Mouse (Mus musculus) cerebellum, postnatal 4 days (tissue): ENCODE data around the gene Gsg1l.

ENCODE experiments used
- DNase-seq, 2 experiments: peaks; one replicate each; pipeline ENCODE4 v3.0.0; 2022; ENCODE audit warnings: low spot score in 2 of 2, mixed read lengths in 1 of 2

Gene Gsg1l

GRCm38 (mm10) chr7:126032776-126033209 is 49.4 kb downstream of the Gsg1l start:
- DNase-seq, result peak in 1 of 2 experiments; percentile 72

- no peak for DNase-seq
Observed at GRCm38 (mm10) chr7:126032365-126032755, 49.9 kb downstream of the Gsg1l start.

- DNase-seq, result peak in 1 of 2 experiments; percentile 80
Observed at GRCm38 (mm10) chr7:126031598-126032364, 50.4 kb downstream of the Gsg1l start.

GRCm38 (mm10) chr7:126027410-126027809 is 54.8 kb downstream of the Gsg1l start:
- DNase-seq, result no peak

GRCm38 (mm10) chr7:126026600-126026999 is 55.6 kb downstream of the Gsg1l start:
- DNase-seq, result no peak

- no peak for DNase-seq
Observed at GRCm38 (mm10) chr7:126019966-126020365, 62.2 kb downstream of the Gsg1l start.

GRCm38 (mm10) chr7:126019321-126019720 is 62.9 kb downstream of the Gsg1l start:
- DNase-seq, result no peak

- DNase-seq, result no peak
Observed at GRCm38 (mm10) chr7:126017455-126017854, 64.8 kb downstream of the Gsg1l start.

- DNase-seq, result no peak
Observed at GRCm38 (mm10) chr7:126012325-126013021, 69.7 kb downstream of the Gsg1l start.

GRCm38 (mm10) chr7:126008789-126009148 is 73.4 kb downstream of the Gsg1l start:
- DNase-seq, result peak in 1 of 2 experiments; percentile 70

- DNase-seq, result no peak
Observed at GRCm38 (mm10) chr7:126008139-126008788, 73.9 kb downstream of the Gsg1l start.

- no peak for DNase-seq
Observed at GRCm38 (mm10) chr7:126007132-126007910, 74.9 kb downstream of the Gsg1l start.

- no peak for DNase-seq
Observed at GRCm38 (mm10) chr7:126005274-126005673, 76.9 kb downstream of the Gsg1l start.

- DNase-seq, result no peak
Observed at GRCm38 (mm10) chr7:126001683-126002082, 80.5 kb downstream of the Gsg1l start.

GRCm38 (mm10) chr7:125999921-126000320 is 82.3 kb downstream of the Gsg1l start:
- DNase-seq, result no peak

- no peak for DNase-seq
Observed at GRCm38 (mm10) chr7:125996151-125996550, 86.1 kb downstream of the Gsg1l start.

- DNase-seq, result no peak
Observed at GRCm38 (mm10) chr7:125992356-125992891, 89.8 kb downstream of the Gsg1l start.

GRCm38 (mm10) chr7:125991846-125992245 is 90.4 kb downstream of the Gsg1l start:
- no peak for DNase-seq

- DNase-seq, result no peak
Observed at GRCm38 (mm10) chr7:125989969-125990368, 92.2 kb downstream of the Gsg1l start.

GRCm38 (mm10) chr7:125989489-125989888 is 92.7 kb downstream of the Gsg1l start:
- no peak for DNase-seq

- DNase-seq, result no peak
Observed at GRCm38 (mm10) chr7:125988326-125988725, 93.9 kb downstream of the Gsg1l start.
